Mouse (Mus musculus): ENCODE data around the gene Pam16. TPM values are rescaled to one million over a fixed set of nuclear protein-coding genes. Genes with fewer than 3 reads are reported as not detected.
A peak's percentile ranks its signal among the peaks of the same experiment; 100 is the strongest.

The Pam16 gene
- polyA plus RNA-seq, 1 experiment from 2014 or later = 59.7 TPM

DNA sequence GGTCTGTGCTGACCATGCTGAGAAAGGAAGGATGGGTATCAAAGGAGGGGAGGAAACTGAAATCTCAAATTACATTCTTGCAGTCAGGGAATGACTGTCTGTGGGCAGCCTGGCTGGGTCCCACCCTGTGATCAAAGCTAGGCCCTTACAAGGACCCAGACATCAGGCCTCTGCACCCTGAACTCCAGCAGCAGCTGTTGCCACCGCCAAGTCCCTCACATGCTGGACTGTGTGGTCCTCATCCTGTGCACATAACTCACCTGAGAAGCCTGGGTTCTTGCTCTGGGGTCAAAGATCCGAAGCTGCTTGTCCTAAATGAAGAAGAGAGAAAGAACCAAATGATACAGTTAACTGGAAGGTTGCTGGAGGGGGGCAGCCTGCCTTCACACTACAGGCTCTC is 36.8 kb upstream of the Pam16 start:
- no peak for TF ChIP-seq CTCF (IDR thresholded peaks at IDR 0.05; ENCODE audit: low read depth)
- TF ChIP-seq EP300 (IDR thresholded peaks at IDR 0.05; ENCODE audit: low read depth) = no peak
- 86% methylated on average over 2 of the region's 2 CpGs for WGBS (ENCODE audit: insufficient replicate concordance)
- Histone ChIP-seq H3K9me3 (ENCODE audit: low read length) (no peaks in the 10 kb centered on the region), H3K36me3 (replicated peaks; ENCODE audit: insufficient read depth, low read length) (peaks cover 46% of the 10 kb centered on the region), H3K4me1 (ENCODE audit: insufficient read depth) (no peaks in the 10 kb centered on the region), H3K27me3 (ENCODE audit: insufficient read depth, low read length) (no peaks in the 10 kb centered on the region), H3K4me2 (ENCODE audit: low read depth, low read length) (no peak overlapping the region), H3K4me3 (ENCODE audit: low read depth, low read length) (no peak overlapping the region), H3K27ac (ENCODE audit: low read depth) (no peak overlapping the region), H3K9ac (replicated peaks) (no peak overlapping the region)
- ATAC-seq (no peak), DNase-seq (no peak)

DNA sequence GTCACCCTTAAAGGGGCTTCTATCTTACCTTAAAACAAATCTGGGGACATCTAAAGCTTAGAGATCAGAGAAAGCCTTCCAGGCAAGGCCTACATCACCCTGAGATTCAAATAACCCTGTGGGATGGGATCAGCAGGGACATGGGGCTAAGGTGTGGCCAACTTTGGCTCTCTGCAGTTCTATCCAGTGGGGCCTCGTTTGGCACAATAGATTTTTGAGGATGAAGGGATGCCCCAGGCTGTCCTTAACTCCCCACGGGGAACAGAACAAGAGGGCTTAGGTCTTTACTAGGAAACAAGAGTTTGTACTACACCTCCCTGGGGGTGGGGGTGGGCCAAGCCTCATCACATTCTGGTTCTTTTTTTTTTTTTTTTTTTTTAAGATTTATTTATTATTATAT is 34.5 kb upstream of the Pam16 start:
- no peak overlapping the region for H3K9ac ChIP-seq (replicated peaks)
- H3K27ac ChIP-seq (ENCODE audit: low read depth) = no peak overlapping the region
- no peak for ATAC-seq
- peaks cover 8% of the 10 kb centered on the region for H3K4me1 ChIP-seq (ENCODE audit: insufficient read depth)
- WGBS (ENCODE audit: insufficient replicate concordance) = 59% methylated on average over 2 of the region's 2 CpGs
- no peaks in the 10 kb centered on the region for H3K27me3 ChIP-seq (ENCODE audit: insufficient read depth, low read length)
- no peak overlapping the region for H3K4me3 ChIP-seq (ENCODE audit: low read depth, low read length)
- no peaks in the 10 kb centered on the region for H3K9me3 ChIP-seq (ENCODE audit: low read length)
- H3K36me3 ChIP-seq (replicated peaks; ENCODE audit: insufficient read depth, low read length) = peaks cover 37% of the 10 kb centered on the region
- no peak for DNase-seq
- TF ChIP-seq CTCF (IDR thresholded peaks at IDR 0.05; ENCODE audit: low read depth) = no peak
- TF ChIP-seq EP300 (IDR thresholded peaks at IDR 0.05; ENCODE audit: low read depth) = no peak
- H3K4me2 ChIP-seq (ENCODE audit: low read depth, low read length) = no peak overlapping the region

DNA sequence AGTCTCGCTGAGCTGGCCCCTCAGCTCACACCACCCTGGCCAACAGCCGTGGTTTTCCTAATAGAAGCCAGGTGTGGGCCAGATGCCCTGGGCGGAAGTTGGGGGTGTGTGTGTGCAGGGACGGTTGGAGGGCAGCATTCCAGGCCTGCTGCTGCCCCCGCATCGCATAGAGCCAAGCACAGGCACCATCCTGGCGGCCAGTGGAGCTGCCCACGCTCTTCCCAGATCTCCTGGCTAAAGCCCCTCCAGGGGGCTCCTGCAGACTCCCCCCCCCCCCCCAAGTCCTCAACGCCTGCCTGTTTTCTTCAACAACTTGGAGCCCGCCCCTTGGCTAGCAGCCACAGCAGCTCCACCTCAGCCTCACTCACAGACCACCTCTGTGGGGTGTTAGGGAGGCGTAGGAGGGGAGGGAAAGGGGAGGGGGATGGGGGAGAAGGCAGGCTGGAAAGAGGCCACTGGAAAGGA is 34.0 kb upstream of the Pam16 start:
- TF ChIP-seq CTCF (IDR thresholded peaks at IDR 0.05; ENCODE audit: low read depth) (no peak), EP300 (IDR thresholded peaks at IDR 0.05; ENCODE audit: low read depth) (no peak)
- H3K36me3 ChIP-seq (replicated peaks; ENCODE audit: insufficient read depth, low read length) = peaks cover 40% of the 10 kb centered on the region
- no peaks in the 10 kb centered on the region for H3K9me3 ChIP-seq (ENCODE audit: low read length)
- H3K4me1 ChIP-seq (ENCODE audit: insufficient read depth) = peaks cover 8% of the 10 kb centered on the region
- H3K4me2 ChIP-seq (ENCODE audit: low read depth, low read length) = no peak overlapping the region
- ATAC-seq = no peak; the same call in 1 of the 2 replicates
- DNase-seq = peak; percentile 12
- H3K9ac ChIP-seq (replicated peaks) = no peak overlapping the region
- 69% methylated on average over 11 of the region's 11 CpGs for WGBS (ENCODE audit: insufficient replicate concordance)
- H3K27me3 ChIP-seq (ENCODE audit: insufficient read depth, low read length) = no peaks in the 10 kb centered on the region
- H3K27ac ChIP-seq (ENCODE audit: low read depth) = no peak overlapping the region
- H3K4me3 ChIP-seq (ENCODE audit: low read depth, low read length) = no peak overlapping the region

DNA sequence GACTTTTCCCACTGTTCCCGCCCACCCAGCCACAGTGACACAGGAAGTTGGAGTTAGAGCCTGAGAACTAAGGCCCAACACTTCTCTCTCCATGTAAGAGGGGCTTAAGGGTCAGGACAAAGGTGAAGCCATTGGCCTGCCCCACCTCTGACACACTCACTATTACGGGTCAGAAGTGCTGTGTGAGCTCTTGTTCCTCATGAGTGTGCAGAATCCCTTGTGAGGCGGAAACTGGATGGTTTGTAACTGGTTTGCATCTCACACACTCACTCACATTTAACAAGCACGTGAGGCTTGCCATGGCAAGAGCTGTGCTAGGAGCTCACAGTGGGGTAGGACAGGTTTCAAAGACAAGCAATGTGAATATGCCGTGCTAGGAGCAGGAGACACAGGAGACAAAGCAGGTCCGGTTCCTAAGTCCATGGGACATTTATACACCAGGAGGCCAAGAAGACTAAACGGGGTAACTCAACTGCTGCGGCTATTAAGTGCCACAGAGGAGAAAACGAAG is 31.8 kb upstream of the Pam16 start:
- H3K4me1 ChIP-seq (ENCODE audit: insufficient read depth) = peaks cover 8% of the 10 kb centered on the region
- DNase-seq (no peak), ATAC-seq (no peak)
- no peak overlapping the region for H3K4me3 ChIP-seq (ENCODE audit: low read depth, low read length)
- no peak overlapping the region for H3K9ac ChIP-seq (replicated peaks)
- TF ChIP-seq CTCF (IDR thresholded peaks at IDR 0.05; ENCODE audit: low read depth) = no peak
- TF ChIP-seq EP300 (IDR thresholded peaks at IDR 0.05; ENCODE audit: low read depth) = no peak
- H3K27me3 ChIP-seq (ENCODE audit: insufficient read depth, low read length) = no peaks in the 10 kb centered on the region
- WGBS (ENCODE audit: insufficient replicate concordance) = 75% methylated on average over 9 of the region's 9 CpGs
- H3K36me3 ChIP-seq (replicated peaks; ENCODE audit: insufficient read depth, low read length) = peaks cover 44% of the 10 kb centered on the region
- H3K9me3 ChIP-seq (ENCODE audit: low read length) = no peaks in the 10 kb centered on the region
- 0 out of 2 replicates have a peak overlapping the region, but pooled peaks have one; percentile 4 for H3K27ac ChIP-seq (ENCODE audit: low read depth)
- H3K4me2 ChIP-seq (ENCODE audit: low read depth, low read length) = no peak overlapping the region

DNA sequence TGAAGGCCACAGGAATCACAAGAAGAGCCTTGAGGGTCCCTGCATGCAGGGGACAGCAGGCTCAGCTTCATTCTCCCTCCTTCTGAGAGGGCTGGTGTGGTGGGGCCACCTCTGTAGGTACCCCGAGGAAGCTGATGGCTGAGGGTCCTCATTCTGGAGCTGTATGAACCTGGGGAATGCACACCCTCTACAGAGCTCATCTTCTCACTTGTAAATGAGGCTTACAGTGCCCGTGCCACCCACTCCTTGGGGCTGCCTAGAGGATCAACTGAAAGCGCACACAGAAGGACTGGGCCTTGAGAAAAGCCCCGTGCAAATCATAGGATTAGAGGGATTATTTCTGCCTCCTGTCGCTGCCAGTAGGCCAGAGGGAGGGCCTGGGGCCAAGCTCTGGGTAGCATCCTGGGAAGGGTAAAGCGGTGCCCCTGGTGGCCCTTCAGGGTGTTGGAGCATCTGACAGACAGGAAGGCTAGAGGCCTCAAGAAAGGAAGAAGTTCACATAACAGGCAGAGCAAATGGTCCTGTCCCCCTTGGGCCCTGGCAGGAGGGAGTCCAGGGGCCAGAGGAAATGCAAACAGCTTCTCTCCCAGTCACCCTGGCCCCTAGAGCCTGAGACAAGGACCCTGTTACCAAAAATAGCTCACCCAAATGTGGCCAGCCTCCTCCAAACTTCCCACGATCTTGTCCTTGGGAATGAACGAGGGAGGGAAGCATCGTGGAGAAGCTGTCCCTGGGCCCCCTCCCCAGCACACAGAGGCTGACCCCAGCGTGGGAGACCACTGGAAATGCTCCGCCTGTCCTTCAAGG is 31.2 kb upstream of the Pam16 start:
- no peaks in the 10 kb centered on the region for H3K9me3 ChIP-seq (ENCODE audit: low read length)
- H3K9ac ChIP-seq (replicated peaks) = peak overlapping the region; percentile 16; the same call in 1 of the 2 replicates
- H3K27me3 ChIP-seq (ENCODE audit: insufficient read depth, low read length) = no peaks in the 10 kb centered on the region
- no peak for ATAC-seq
- peak; percentile 28; the same call in 1 of the 2 replicates for TF ChIP-seq CTCF (IDR thresholded peaks at IDR 0.05; ENCODE audit: low read depth)
- no peak for TF ChIP-seq EP300 (IDR thresholded peaks at IDR 0.05; ENCODE audit: low read depth)
- peaks cover 8% of the 10 kb centered on the region for H3K4me1 ChIP-seq (ENCODE audit: insufficient read depth)
- 37% methylated on average over 11 of the region's 11 CpGs for WGBS (ENCODE audit: insufficient replicate concordance)
- peaks cover 47% of the 10 kb centered on the region for H3K36me3 ChIP-seq (replicated peaks; ENCODE audit: insufficient read depth, low read length)
- 0 out of 2 replicates have a peak overlapping the region, but pooled peaks have one; percentile 4 for H3K27ac ChIP-seq (ENCODE audit: low read depth)
- no peak overlapping the region for H3K4me2 ChIP-seq (ENCODE audit: low read depth, low read length)
- no peak for DNase-seq
- H3K4me3 ChIP-seq (ENCODE audit: low read depth, low read length) = no peak overlapping the region

DNA sequence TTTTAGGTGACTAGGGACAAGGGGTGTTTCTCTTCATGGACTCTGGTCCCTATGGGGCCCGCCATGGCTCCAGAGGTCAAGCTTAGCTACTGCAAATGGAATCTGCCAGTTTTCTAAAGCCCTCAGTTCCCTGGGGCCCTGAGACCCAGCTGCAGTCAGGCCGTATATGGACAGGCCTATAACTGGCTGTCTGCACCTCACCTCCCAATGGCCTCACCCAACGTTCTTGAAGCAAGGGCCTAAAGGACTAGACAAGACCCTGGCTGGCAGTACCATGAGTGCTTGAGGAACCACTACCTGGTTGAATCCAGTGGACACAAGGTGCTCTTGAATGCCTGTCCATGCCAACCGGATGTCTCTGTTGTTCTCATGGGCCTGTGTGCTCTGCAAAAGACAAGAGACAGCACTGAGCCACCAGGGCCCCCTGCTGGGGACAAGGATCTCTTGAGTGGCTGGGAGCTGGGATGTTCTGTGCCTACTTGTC is 30.5 kb upstream of the Pam16 start:
- TF ChIP-seq EP300 (IDR thresholded peaks at IDR 0.05; ENCODE audit: low read depth) (no peak), CTCF (IDR thresholded peaks at IDR 0.05; ENCODE audit: low read depth) (peak; percentile 51)
- no peak overlapping the region for H3K4me3 ChIP-seq (ENCODE audit: low read depth, low read length)
- H3K27ac ChIP-seq (ENCODE audit: low read depth) = peak overlapping the region; percentile 55; the same call in 1 of the 2 replicates
- no peaks in the 10 kb centered on the region for H3K27me3 ChIP-seq (ENCODE audit: insufficient read depth, low read length)
- peaks cover 50% of the 10 kb centered on the region for H3K36me3 ChIP-seq (replicated peaks; ENCODE audit: insufficient read depth, low read length)
- peak overlapping the region; percentile 16; the same call in 1 of the 2 replicates for H3K9ac ChIP-seq (replicated peaks)
- ATAC-seq = peak; percentile 57
- H3K4me2 ChIP-seq (ENCODE audit: low read depth, low read length) = 0 out of 2 replicates have a peak overlapping the region, but pooled peaks have one; percentile 6
- H3K4me1 ChIP-seq (ENCODE audit: insufficient read depth) = peaks cover 8% of the 10 kb centered on the region
- H3K9me3 ChIP-seq (ENCODE audit: low read length) = no peaks in the 10 kb centered on the region
- 63% methylated on average over 4 of the region's 4 CpGs for WGBS (ENCODE audit: insufficient replicate concordance)
- DNase-seq = no peak

All from liver, postnatal 0 days (tissue).